ENCODE assay signal across 8 mouse cellular contexts in genomic region chr6:120473427-120473826, GRCm38 (mm10). TPM values are rescaled to one million over a fixed set of nuclear protein-coding genes. Genes with fewer than 3 reads are reported as not detected.
DNase-seq lines count a peak whose midpoint lies in the region; ATAC-seq and TF ChIP-seq lines count a peak whose summit lies in the region.

No protein-coding gene starts in this region.

- H3K9me3 ChIP-seq in forebrain, embryonic 12.5 days, result no peaks in the 10 kb centered on the region
- H3K9me3 ChIP-seq in forebrain, embryonic 16.5 days (ENCODE audit: control insufficient read depth, low read length), result no peaks in the 10 kb centered on the region
- H3K9me3 ChIP-seq in kidney, postnatal 0 days (replicated peaks; ENCODE audit: low read length), result no peaks in the 10 kb centered on the region

- 0 out of 2 replicates have a peak, but pooled peaks cover 4% of the 10 kb centered on the region for H3K27me3 ChIP-seq in forebrain, embryonic 12.5 days
- H3K27me3 ChIP-seq in forebrain, embryonic 16.5 days (replicated peaks; ENCODE audit: control insufficient read depth, insufficient read depth, low read length), result no peaks in the 10 kb centered on the region
- no peaks in the 10 kb centered on the region for H3K27me3 ChIP-seq in kidney, postnatal 0 days (ENCODE audit: insufficient read depth, low read length)

- H3K36me3 ChIP-seq in forebrain, embryonic 12.5 days (replicated peaks), result no peaks in the 10 kb centered on the region
- H3K36me3 ChIP-seq in forebrain, embryonic 16.5 days (ENCODE audit: control insufficient read depth, insufficient read depth), result no peaks in the 10 kb centered on the region
- H3K36me3 ChIP-seq in kidney, postnatal 0 days (ENCODE audit: insufficient read depth, low read length), result no peaks in the 10 kb centered on the region

- peak; percentile 10; the same call in 1 of the 2 replicates for ATAC-seq in forebrain, embryonic 12.5 days (ENCODE audit: low FRiP score)
- ATAC-seq in forebrain, embryonic 16.5 days, result no peak
- peak; percentile 81 for ATAC-seq in common myeloid progenitor, adult 5-6 weeks (replicated peaks; ENCODE audit: low read depth, poor library complexity, severe bottlenecking)
- 0 out of 2 replicates have a peak, but pooled peaks have one; percentile 53 for ATAC-seq in kidney, postnatal 0 days (replicated peaks; ENCODE audit: low FRiP score, low read depth)
- peak; percentile 80 for ATAC-seq in megakaryocyte, adult 5-6 weeks (ENCODE audit: poor library complexity, severe bottlenecking)
- ATAC-seq in erythroid progenitor cell, adult 5-6 weeks (replicated peaks; ENCODE audit: low FRiP score, poor library complexity, severe bottlenecking), result no peak

- 44% methylated on average over 4 of the region's 5 CpGs for WGBS in forebrain, embryonic 12.5 days
- 32% methylated on average over 5 of the region's 5 CpGs for WGBS in forebrain, embryonic 16.5 days
- 41% methylated on average over 5 of the region's 5 CpGs for WGBS in kidney, postnatal 0 days

- peaks cover 25% of the 10 kb centered on the region for H3K4me1 ChIP-seq in forebrain, embryonic 12.5 days
- H3K4me1 ChIP-seq in forebrain, embryonic 16.5 days (replicated peaks; ENCODE audit: control insufficient read depth, insufficient read depth, low read length), result peaks cover 23% of the 10 kb centered on the region
- no peaks in the 10 kb centered on the region; the same call in 1 of the 2 replicates for H3K4me1 ChIP-seq in kidney, postnatal 0 days (replicated peaks; ENCODE audit: insufficient read depth, low read length)

- H3K9ac ChIP-seq in forebrain, embryonic 12.5 days, result no peak overlapping the region
- H3K9ac ChIP-seq in forebrain, embryonic 16.5 days (replicated peaks; ENCODE audit: low read depth, low read length), result no peak overlapping the region
- H3K9ac ChIP-seq in kidney, postnatal 0 days (ENCODE audit: low read depth, low read length), result no peak overlapping the region

- peak overlapping the region; percentile 51 for H3K27ac ChIP-seq in forebrain, embryonic 12.5 days
- no peak overlapping the region for H3K27ac ChIP-seq in forebrain, embryonic 16.5 days (ENCODE audit: low read length)
- no peak overlapping the region for H3K27ac ChIP-seq in kidney, postnatal 0 days

- no peak for DNase-seq in kidney, postnatal 0 days (ENCODE audit: low spot score)
- DNase-seq in adrenal gland, postnatal 4 days (ENCODE audit: low spot score in 2 of 2), result no peak
- no peak for DNase-seq in ovary, postnatal 14 days (ENCODE audit: low spot score)

- H3K4me2 ChIP-seq in forebrain, embryonic 12.5 days, result no peak overlapping the region
- no peak overlapping the region for H3K4me2 ChIP-seq in forebrain, embryonic 16.5 days (ENCODE audit: low read length)
- no peak overlapping the region for H3K4me2 ChIP-seq in kidney, postnatal 0 days (ENCODE audit: low read length)

- TF ChIP-seq CTCF in kidney, postnatal 0 days (IDR thresholded peaks at IDR 0.05; ENCODE audit: low read depth), result no peak

- H3K4me3 ChIP-seq in forebrain, embryonic 12.5 days (replicated peaks), result no peak overlapping the region
- no peak overlapping the region for H3K4me3 ChIP-seq in forebrain, embryonic 16.5 days (replicated peaks; ENCODE audit: low read length)
- no peak overlapping the region for H3K4me3 ChIP-seq in kidney, postnatal 0 days (replicated peaks; ENCODE audit: low read depth, low read length)

RNA-seq across cellular contexts. Expression of gene Il17ra, which starts 10.4 kb away (rescaled TPM):
- polyA plus RNA-seq in forebrain, embryonic 12.5 days (2016; fragmentation: Nextera tagmentation; extraction: Ambion mirVana), result 5.2 and 5.6 TPM in 2 replicates
- polyA plus RNA-seq in forebrain, embryonic 16.5 days (2015; fragmentation: Nextera tagmentation; extraction: Ambion mirVana), result 4.6 and 5.3 TPM in 2 replicates
- 29.6 and 31.8 TPM in 2 replicates for total RNA-seq in common myeloid progenitor, adult 5-6 weeks (2017)
- polyA plus RNA-seq in kidney, postnatal 0 days (2015; fragmentation: Nextera tagmentation; extraction: Ambion mirVana), result 3.8 and 5.2 TPM in 2 replicates
- total RNA-seq in megakaryocyte, adult 5-6 weeks (2015), result 93.8 and 108 TPM in 2 replicates
- total RNA-seq in megakaryocyte, adult 5-6 weeks (2017), result 76.6 and 79.8 TPM in 2 replicates
- 8.4 and 11.5 TPM in 2 replicates for total RNA-seq in erythroid progenitor cell, adult 5-6 weeks (2015; ENCODE audit: low replicate concordance)
- total RNA-seq in erythroid progenitor cell, adult 5-6 weeks (2017; ENCODE audit: low replicate concordance), result 10.5 and 11.7 TPM in 2 replicates
- total RNA-seq in adrenal gland, postnatal 4 days (2021), result 10 to 100 TPM in 1 of 2 experiments, 1 to 10 TPM in 1; 9.9 to 14.4 TPM

RNA-seq across cellular contexts. Expression of gene Tmem121b, which starts 20.2 kb away (rescaled TPM):
- 2.5 TPM in 2 replicates for polyA plus RNA-seq in forebrain, embryonic 12.5 days (2016; fragmentation: Nextera tagmentation; extraction: Ambion mirVana)
- 3.3 and 3.5 TPM in 2 replicates for polyA plus RNA-seq in forebrain, embryonic 16.5 days (2015; fragmentation: Nextera tagmentation; extraction: Ambion mirVana)
- total RNA-seq in common myeloid progenitor, adult 5-6 weeks (2017), result 0.53 and 0.73 TPM in 2 replicates
- 0.12 and 0.13 TPM in 2 replicates for polyA plus RNA-seq in kidney, postnatal 0 days (2015; fragmentation: Nextera tagmentation; extraction: Ambion mirVana)
- 0.05 TPM in 1 of 2 replicates, not detected in the other for total RNA-seq in megakaryocyte, adult 5-6 weeks (2015)
- total RNA-seq in megakaryocyte, adult 5-6 weeks (2017), result not detected in 2 replicates
- total RNA-seq in erythroid progenitor cell, adult 5-6 weeks (2015; ENCODE audit: low replicate concordance), result not detected in 2 replicates
- not detected in 2 replicates for total RNA-seq in erythroid progenitor cell, adult 5-6 weeks (2017; ENCODE audit: low replicate concordance)
- total RNA-seq in adrenal gland, postnatal 4 days (2021), result 1 to 10 TPM in 1 of 2 experiments, under 1 TPM in 1; 0.96 to 1.2 TPM

RNA-seq across cellular contexts. Expression of gene Hdhd5, which starts 57.7 kb away (rescaled TPM):
- 17.1 and 19.1 TPM in 2 replicates for polyA plus RNA-seq in forebrain, embryonic 12.5 days (2016; fragmentation: Nextera tagmentation; extraction: Ambion mirVana)
- 15.3 and 16.4 TPM in 2 replicates for polyA plus RNA-seq in forebrain, embryonic 16.5 days (2015; fragmentation: Nextera tagmentation; extraction: Ambion mirVana)
- total RNA-seq in common myeloid progenitor, adult 5-6 weeks (2017), result 11.6 and 15.0 TPM in 2 replicates
- polyA plus RNA-seq in kidney, postnatal 0 days (2015; fragmentation: Nextera tagmentation; extraction: Ambion mirVana), result 15.9 and 17.9 TPM in 2 replicates
- 4.4 and 6.6 TPM in 2 replicates for total RNA-seq in megakaryocyte, adult 5-6 weeks (2015)
- 9.4 and 11.0 TPM in 2 replicates for total RNA-seq in megakaryocyte, adult 5-6 weeks (2017)
- total RNA-seq in erythroid progenitor cell, adult 5-6 weeks (2015; ENCODE audit: low replicate concordance), result 2.1 and 4.0 TPM in 2 replicates
- 3.4 and 9.1 TPM in 2 replicates for total RNA-seq in erythroid progenitor cell, adult 5-6 weeks (2017; ENCODE audit: low replicate concordance)
- 10 to 100 TPM; 34.8 to 35.1 TPM for total RNA-seq in adrenal gland, postnatal 4 days (2021)

Comparison
In these comparisons a context has a peak if more than half of its experiments do, and no peak if none do; other contexts are left out.
1. ATAC-seq: peak in forebrain, embryonic 12.5 days (single experiment), common myeloid progenitor, adult 5-6 weeks (single experiment), kidney, postnatal 0 days (single experiment) and megakaryocyte, adult 5-6 weeks (single experiment); none in forebrain, embryonic 16.5 days (single experiment) and erythroid progenitor cell, adult 5-6 weeks (single experiment).